ENCODE assay signal across 29 mouse cellular contexts in genomic region chr6:65849127-65849526, GRCm38 (mm10).
A peak's percentile ranks its signal among the peaks of the same experiment; 100 is the strongest.
DNase-seq lines count a peak whose midpoint lies in the region; ATAC-seq lines count a peak whose summit lies in the region.
"Had no signal": no experiment of that assay in that cellular context is flagged by ENCODE, and none has a peak within 500 bp of the region (broad histone marks: within the 10 kb centered on the region; RNA-seq: fewer than 3 reads in every experiment).

No protein-coding gene starts in this region.

- H3K36me3 ChIP-seq in hindbrain, embryonic 13.5 days = no peaks in the 10 kb centered on the region
- H3K36me3 ChIP-seq in hindbrain, embryonic 10.5 days = no peaks in the 10 kb centered on the region
- H3K36me3 ChIP-seq: embryonic facial prominence, embryonic 13.5 days; heart, embryonic 12.5 days; limb, embryonic 13.5 days; midbrain, embryonic 15.5 days had no signal

- H3K27me3 ChIP-seq in hindbrain, embryonic 13.5 days = no peaks in the 10 kb centered on the region
- H3K27me3 ChIP-seq in hindbrain, embryonic 10.5 days (ENCODE audit: insufficient read depth, poor library complexity, severe bottlenecking) = no peaks in the 10 kb centered on the region
- H3K27me3 ChIP-seq: embryonic facial prominence, embryonic 13.5 days; heart, embryonic 12.5 days; limb, embryonic 13.5 days; megakaryocyte, embryonic 14.5 days; midbrain, embryonic 15.5 days had no signal

- intact Hi-C loops in left cerebral cortex, postnatal 4 days (cut with DNase I) = no loop called here
- intact Hi-C loops in left cerebral cortex, postnatal 10 days (cut with DNase I) = no loop called here

- ATAC-seq in hindbrain, embryonic 13.5 days (ENCODE audit: low FRiP score) = peak; percentile 73; the same call in 1 of the 2 replicates
- ATAC-seq: forebrain, postnatal 0 days; midbrain, embryonic 15.5 days had no signal

- no peak for DNase-seq in hindbrain, embryonic 10.5 days (ENCODE audit: low spot score)
- peak; percentile 28 for DNase-seq in left cerebral cortex, postnatal 4 days
- no peak for DNase-seq in left cerebral cortex, postnatal 10 days (ENCODE audit: extremely low spot score in 1 of 2, low spot score in 2 of 2)
- peak; percentile 78 for DNase-seq in Muller cell, postnatal 12 days (ENCODE audit: inconsistent ontology term)
- DNase-seq in R1 (ENCODE audit: low read depth, low spot score) = peak; percentile 44
- no peak for DNase-seq in right cerebral cortex, postnatal 25 days
- no peak for DNase-seq in thymus, adult 18-20 months
- DNase-seq: adrenal gland, adult 8-10 months; cerebellum, adult 2 months; embryo, embryonic 11 days; forebrain, postnatal 0 days; heart, adult 2 months; heart, postnatal 4 days; kidney, adult 2 months; kidney, postnatal 36 days; lung, postnatal 4 days; spleen, adult 18-20 months; thymus, adult 2 months; thymus, postnatal 36 days had no signal

- no peak overlapping the region for H3K27ac ChIP-seq in hindbrain, embryonic 13.5 days
- no peak overlapping the region for H3K27ac ChIP-seq in hindbrain, embryonic 10.5 days
- H3K27ac ChIP-seq: embryonic facial prominence, embryonic 13.5 days; heart, adult 2 months; limb, embryonic 13.5 days; midbrain, embryonic 15.5 days; stomach, postnatal 0 days had no signal

- H3K4me3 ChIP-seq in hindbrain, embryonic 13.5 days = no peak overlapping the region
- H3K4me3 ChIP-seq in hindbrain, embryonic 10.5 days = no peak overlapping the region
- H3K4me3 ChIP-seq: embryonic facial prominence, embryonic 13.5 days; erythroblast, embryonic 14.5 days; heart, adult 2 months; heart, embryonic 12.5 days; limb, embryonic 13.5 days; megakaryocyte, embryonic 14.5 days; midbrain, embryonic 15.5 days; myocyte had no signal

- WGBS in hindbrain, embryonic 13.5 days = 46% methylated on average over 4 of the region's 4 CpGs
- 68% methylated on average over 4 of the region's 4 CpGs for WGBS in hindbrain, embryonic 10.5 days

- H3K4me2 ChIP-seq in hindbrain, embryonic 13.5 days = no peak overlapping the region
- H3K4me2 ChIP-seq: embryonic facial prominence, embryonic 13.5 days; heart, embryonic 12.5 days; limb, embryonic 13.5 days; liver, embryonic 11.5 days; midbrain, embryonic 15.5 days had no signal

- H3K4me1 ChIP-seq in hindbrain, embryonic 13.5 days (replicated peaks) = peaks cover 2% of the 10 kb centered on the region; the same call in 1 of the 2 replicates
- peaks cover 7% of the 10 kb centered on the region for H3K4me1 ChIP-seq in hindbrain, embryonic 10.5 days (replicated peaks)
- H3K4me1 ChIP-seq: heart, embryonic 12.5 days; megakaryocyte, embryonic 14.5 days; midbrain, embryonic 15.5 days had no signal

- H3K9ac ChIP-seq in hindbrain, embryonic 13.5 days = no peak overlapping the region
- H3K9ac ChIP-seq: embryonic facial prominence, embryonic 13.5 days; forebrain, postnatal 0 days; heart, embryonic 12.5 days; limb, embryonic 13.5 days; midbrain, embryonic 15.5 days had no signal

- no peaks in the 10 kb centered on the region for H3K9me3 ChIP-seq in hindbrain, embryonic 13.5 days
- no peaks in the 10 kb centered on the region for H3K9me3 ChIP-seq in hindbrain, embryonic 10.5 days
- H3K9me3 ChIP-seq: embryonic facial prominence, embryonic 13.5 days; heart, embryonic 12.5 days; limb, embryonic 13.5 days; megakaryocyte, embryonic 14.5 days; midbrain, embryonic 15.5 days had no signal

Comparison
In these comparisons a context has a peak if more than half of its experiments do, and no peak if none do; other contexts are left out.
1. DNase-seq: peak in left cerebral cortex, postnatal 4 days (single experiment), Muller cell, postnatal 12 days (single experiment) and R1 (single experiment); none in hindbrain, embryonic 10.5 days (single experiment), left cerebral cortex, postnatal 10 days (0 of 2), right cerebral cortex, postnatal 25 days (single experiment) and thymus, adult 18-20 months (0 of 2).